Mouse (Mus musculus) embryo, embryonic 11.5 days (tissue): ENCODE measurements around the gene Sar1b.
"Not testable (repeated sequence)": the region's sequence is repeated elsewhere in the genome, so short reads cannot be mapped to it uniquely, and the experiment has no call there.

Source experiments
- DNase-seq: peaks from one replicate; pipeline ENCODE4 v3.0.0-alpha.2; 2012; ENCODE audit warnings: low read depth, low spot score

Sar1b gene

GRCm38 (mm10) chr11:51777478-51777877 is 14.0 kb downstream of the Sar1b start:
- DNase-seq: no peak

- DNase-seq: no peak
Measured at GRCm38 (mm10) chr11:51780773-51781267, 17.3 kb downstream of the Sar1b start.

GRCm38 (mm10) chr11:51782721-51783120 is 19.2 kb downstream of the Sar1b start:
- no peak for DNase-seq

GRCm38 (mm10) chr11:51785926-51786325 is 22.4 kb downstream of the Sar1b start:
- no peak for DNase-seq

GRCm38 (mm10) chr11:51789735-51790134 is 26.2 kb downstream of the Sar1b start:
- not testable (repeated sequence) for DNase-seq

- DNase-seq: no peak
Measured at GRCm38 (mm10) chr11:51790662-51791061, 27.2 kb downstream of the Sar1b start.

GRCm38 (mm10) chr11:51796272-51796671 is 32.8 kb downstream of the Sar1b start:
- no peak for DNase-seq

GRCm38 (mm10) chr11:51800634-51801325 is 37.3 kb downstream of the Sar1b start:
- DNase-seq: no peak

- peak; percentile 29 for DNase-seq
Measured at GRCm38 (mm10) chr11:51805221-51805981, 41.9 kb downstream of the Sar1b start.

GRCm38 (mm10) chr11:51807108-51807879 is 43.8 kb downstream of the Sar1b start:
- DNase-seq: no peak

- no peak for DNase-seq
Measured at GRCm38 (mm10) chr11:51809632-51810224, 46.2 kb downstream of the Sar1b start.

GRCm38 (mm10) chr11:51811230-51811629 is 47.7 kb downstream of the Sar1b start:
- no peak for DNase-seq

- no peak for DNase-seq
Measured at GRCm38 (mm10) chr11:51812022-51812546, 48.6 kb downstream of the Sar1b start.

- DNase-seq: peak; percentile 66
Measured at GRCm38 (mm10) chr11:51817756-51818155, 54.3 kb downstream of the Sar1b start.

GRCm38 (mm10) chr11:51818837-51819236 is 55.4 kb downstream of the Sar1b start:
- no peak for DNase-seq

- no peak for DNase-seq
Measured at GRCm38 (mm10) chr11:51819964-51820363, 56.5 kb downstream of the Sar1b start.

GRCm38 (mm10) chr11:51820861-51821260 is 57.4 kb downstream of the Sar1b start:
- DNase-seq: peak; percentile 45

GRCm38 (mm10) chr11:51822736-51823135 is 59.2 kb downstream of the Sar1b start:
- no peak for DNase-seq

GRCm38 (mm10) chr11:51823271-51823670 is 59.8 kb downstream of the Sar1b start:
- no peak for DNase-seq

GRCm38 (mm10) chr11:51823963-51824753 is 60.7 kb downstream of the Sar1b start:
- no peak for DNase-seq
